Mouse (Mus musculus): Measurements from ENCODE around the gene Psg20. TPM values are rescaled to one million over a fixed set of nuclear protein-coding genes. Genes with fewer than 3 reads are reported as not detected.

Gene Psg20
- polyA plus RNA-seq, 1 experiment, result not detected

Other genes with a start within 250 kb of the Psg20 start
- gene Psg26, start 202.0 kb downstream of the Psg20 start, polyA plus RNA-seq (2012; fragmentation: generic; extraction: Trizol), result 0.16 TPM
- gene Psg25, start 153.9 kb downstream of the Psg20 start, polyA plus RNA-seq (2012; fragmentation: generic; extraction: Trizol), result not detected
- gene Psg27, start 118.9 kb downstream of the Psg20 start, polyA plus RNA-seq (2012; fragmentation: generic; extraction: Trizol), result not detected
- gene Psg23, start 69.7 kb downstream of the Psg20 start, polyA plus RNA-seq (2012; fragmentation: generic; extraction: Trizol), result not detected
- gene Psg21, start 29.5 kb downstream of the Psg20 start, polyA plus RNA-seq (2012; fragmentation: generic; extraction: Trizol), result not detected
- not detected for gene Psg22, start 31.9 kb upstream of the Psg20 start, polyA plus RNA-seq (2012; fragmentation: generic; extraction: Trizol)
- gene Psg19, start 112.3 kb upstream of the Psg20 start, polyA plus RNA-seq (2012; fragmentation: generic; extraction: Trizol), result not detected
- gene Psg17, start 135.4 kb upstream of the Psg20 start, polyA plus RNA-seq (2012; fragmentation: generic; extraction: Trizol), result 0.01 TPM
- 0.24 TPM for gene Mill2, start 153.8 kb upstream of the Psg20 start, polyA plus RNA-seq (2012; fragmentation: generic; extraction: Trizol)
- gene Pglyrp1, start 185.1 kb upstream of the Psg20 start, polyA plus RNA-seq (2012; fragmentation: generic; extraction: Trizol), result not detected
- 7.7 TPM for gene Ccdc61, start 224.2 kb upstream of the Psg20 start, polyA plus RNA-seq (2012; fragmentation: generic; extraction: Trizol)
- gene Nova2, start 239.7 kb upstream of the Psg20 start, polyA plus RNA-seq (2012; fragmentation: generic; extraction: Trizol), result 0.06 TPM

All from myocyte (in vitro differentiated cells).